Mouse (Mus musculus) heart, adult 2 months (tissue): ENCODE results near the gene Ddr1.

Experiments used
- CTCF ChIP-seq: fragments of 200-600 bp; IDR thresholded peaks from 2 replicates; pipeline ENCODE4 v1.8.1; 2022; ENCODE audit warnings: antibody characterized with exemption, mild to moderate bottlenecking, moderate library complexity
- EP300 ChIP-seq: fragments of 200-500 bp; IDR thresholded peaks from 2 replicates; pipeline ENCODE4 v1.6.1; 2011; ENCODE audit warnings: low read depth, low read length, control low read depth; ENCODE audit not compliant: insufficient read depth
- POLR2A ChIP-seq: fragments of 200-500 bp; IDR thresholded peaks from 2 replicates; pipeline ENCODE4 v1.6.1; 2011; ENCODE audit warnings: mild to moderate bottlenecking, low read depth, low read length, control low read depth; ENCODE audit not compliant: insufficient read depth

- TF ChIP-seq CTCF (no peak), POLR2A (no peak), EP300 (no peak)
These were observed 47.9 kb upstream of the Ddr1 start for GRCm38 (mm10) chr17:35752221-35752811.
